Mouse (Mus musculus): ENCODE data around the gene Pyy.

GRCm38 (mm10) chr11:102140508-102140907, 32.9 kb upstream of the Pyy start:
- TF ChIP-seq TAL1 (IDR thresholded peaks at IDR 0.05; ENCODE audit: low read length) (no peak), GATA1 (IDR thresholded peaks at IDR 0.05; ENCODE audit: low read length) (no peak)

Data from erythroblast, embryonic 14.5 days (primary cell).